Mouse (Mus musculus): ENCODE measurements at regions not wholly inside any gene's neighbourhood (a gene's known extent, or its start where the extent isn't known, plus 50 kb on each side); places are given as distances from the start of the nearest gene placed in this dataset.

DNA sequence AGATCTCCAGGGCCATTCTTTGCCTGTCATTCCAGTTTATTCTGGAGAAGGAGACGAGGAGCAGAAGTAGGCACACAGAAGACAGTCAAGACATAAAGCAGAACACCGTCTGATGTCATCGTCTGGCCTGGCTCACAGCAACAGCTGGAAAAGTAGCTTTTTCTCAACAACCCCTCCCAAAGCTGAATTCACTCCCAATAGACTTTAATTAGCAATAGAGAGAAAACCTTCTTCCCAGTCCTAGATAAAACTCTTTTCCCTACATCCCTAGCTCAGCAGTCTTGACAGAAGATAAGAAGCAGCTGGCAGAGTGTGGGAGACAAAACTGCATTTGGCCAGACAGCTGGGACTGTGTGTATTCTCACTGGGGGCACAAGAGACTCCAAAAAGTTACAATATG lies 59.3 kb upstream of the C1qtnf7 start:
- Histone ChIP-seq H3K4me2 (no peak overlapping the region), H3K36me3 (ENCODE audit: insufficient read depth) (no peaks in the 10 kb centered on the region), H3K4me3 (ENCODE audit: low read depth, low read length) (no peak overlapping the region), H3K27ac (ENCODE audit: low read depth) (no peak overlapping the region), H3K9ac (no peak overlapping the region), H3K4me1 (ENCODE audit: insufficient read depth) (0 out of 2 replicates have a peak, but pooled peaks cover 5% of the 10 kb centered on the region), H3K27me3 (ENCODE audit: insufficient read depth, low read length) (no peaks in the 10 kb centered on the region), H3K9me3 (ENCODE audit: low read depth, low read length) (no peaks in the 10 kb centered on the region)
- TF ChIP-seq CTCF (IDR thresholded peaks at IDR 0.05; ENCODE audit: low read depth) = no peak
- DNase-seq (peak; percentile 92), ATAC-seq (ENCODE audit: insufficient read depth) (peak; percentile 98)
- 19% methylated on average over 3 of the region's 3 CpGs for WGBS

DNA sequence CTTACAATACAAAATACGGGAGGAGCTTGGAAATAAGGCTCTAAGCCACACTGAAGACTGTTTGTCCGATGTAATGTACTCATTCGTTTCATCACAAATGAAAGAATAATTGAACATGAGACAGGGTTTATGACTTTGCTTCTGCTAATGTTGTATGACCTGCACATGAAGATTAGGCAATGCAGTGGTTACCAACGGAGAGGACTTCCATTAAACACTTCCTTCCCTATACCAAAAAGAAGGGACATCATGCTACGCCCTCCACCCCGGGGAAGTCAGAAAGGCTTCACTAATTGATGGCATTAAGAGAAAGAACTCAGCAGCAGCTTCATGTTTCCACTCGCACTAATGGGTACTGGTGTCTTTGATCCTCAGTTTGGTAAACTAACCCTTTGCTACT lies 57.6 kb upstream of the C1qtnf7 start:
- H3K36me3 ChIP-seq (ENCODE audit: insufficient read depth) = no peaks in the 10 kb centered on the region
- H3K4me2 ChIP-seq = no peak overlapping the region
- 71% methylated on average over 7 of the region's 7 CpGs for WGBS
- no peaks in the 10 kb centered on the region for H3K9me3 ChIP-seq (ENCODE audit: low read depth, low read length)
- H3K4me1 ChIP-seq (ENCODE audit: insufficient read depth) = 0 out of 2 replicates have a peak, but pooled peaks cover 5% of the 10 kb centered on the region
- TF ChIP-seq CTCF (IDR thresholded peaks at IDR 0.05; ENCODE audit: low read depth) = no peak
- no peak overlapping the region for H3K9ac ChIP-seq
- H3K27ac ChIP-seq (ENCODE audit: low read depth) = no peak overlapping the region
- no peaks in the 10 kb centered on the region for H3K27me3 ChIP-seq (ENCODE audit: insufficient read depth, low read length)
- DNase-seq = no peak
- no peak for ATAC-seq (ENCODE audit: insufficient read depth)
- H3K4me3 ChIP-seq (ENCODE audit: low read depth, low read length) = no peak overlapping the region

DNA sequence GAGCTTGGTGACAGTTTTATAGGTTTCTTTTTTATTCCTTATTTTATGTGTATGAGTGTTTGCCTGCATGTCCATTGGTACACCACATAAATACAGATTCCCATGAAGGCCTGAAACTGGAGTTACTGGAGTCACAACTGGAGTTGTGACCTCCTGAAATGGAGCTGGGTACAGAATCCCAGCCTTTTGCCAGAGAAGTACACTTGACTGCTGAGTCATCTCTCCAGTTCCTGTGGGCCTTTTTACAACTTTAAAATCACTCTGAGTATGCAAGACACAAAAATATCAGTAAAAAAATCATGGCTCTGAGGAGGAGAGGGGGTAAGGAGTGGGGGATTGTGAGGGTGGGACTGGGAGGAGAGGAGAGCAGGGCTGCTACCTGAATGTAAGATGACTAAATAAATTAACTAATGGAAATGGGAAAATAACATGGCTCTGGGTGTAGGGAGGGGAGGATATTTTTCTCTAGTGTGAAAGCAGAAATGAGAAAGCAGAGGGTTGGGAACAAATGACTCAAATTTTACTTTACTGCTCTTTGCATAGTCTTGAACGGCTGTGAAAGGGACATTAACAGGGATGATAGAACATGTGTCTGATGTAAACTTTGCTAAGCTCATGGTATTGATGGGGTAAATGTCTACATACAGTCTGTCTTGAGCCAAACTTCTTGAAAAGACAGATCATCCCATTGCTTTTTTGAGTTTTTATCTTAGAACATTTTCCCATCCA lies 53.2 kb upstream of the C1qtnf7 start:
- H3K9ac ChIP-seq = no peak overlapping the region
- no peak for ATAC-seq (ENCODE audit: insufficient read depth)
- H3K4me1 ChIP-seq (ENCODE audit: insufficient read depth) = no peaks in the 10 kb centered on the region
- DNase-seq = no peak
- no peak overlapping the region for H3K27ac ChIP-seq (ENCODE audit: low read depth)
- H3K36me3 ChIP-seq (ENCODE audit: insufficient read depth) = no peaks in the 10 kb centered on the region
- WGBS = 30% methylated on average over 1 of the region's 1 CpGs
- H3K27me3 ChIP-seq (ENCODE audit: insufficient read depth, low read length) = no peaks in the 10 kb centered on the region
- no peaks in the 10 kb centered on the region for H3K9me3 ChIP-seq (ENCODE audit: low read depth, low read length)
- no peak overlapping the region for H3K4me2 ChIP-seq
- no peak for TF ChIP-seq CTCF (IDR thresholded peaks at IDR 0.05; ENCODE audit: low read depth)
- H3K4me3 ChIP-seq (ENCODE audit: low read depth, low read length) = no peak overlapping the region
